ENCODE assay signal across 17 mouse cellular contexts in the genomic region with DNA sequence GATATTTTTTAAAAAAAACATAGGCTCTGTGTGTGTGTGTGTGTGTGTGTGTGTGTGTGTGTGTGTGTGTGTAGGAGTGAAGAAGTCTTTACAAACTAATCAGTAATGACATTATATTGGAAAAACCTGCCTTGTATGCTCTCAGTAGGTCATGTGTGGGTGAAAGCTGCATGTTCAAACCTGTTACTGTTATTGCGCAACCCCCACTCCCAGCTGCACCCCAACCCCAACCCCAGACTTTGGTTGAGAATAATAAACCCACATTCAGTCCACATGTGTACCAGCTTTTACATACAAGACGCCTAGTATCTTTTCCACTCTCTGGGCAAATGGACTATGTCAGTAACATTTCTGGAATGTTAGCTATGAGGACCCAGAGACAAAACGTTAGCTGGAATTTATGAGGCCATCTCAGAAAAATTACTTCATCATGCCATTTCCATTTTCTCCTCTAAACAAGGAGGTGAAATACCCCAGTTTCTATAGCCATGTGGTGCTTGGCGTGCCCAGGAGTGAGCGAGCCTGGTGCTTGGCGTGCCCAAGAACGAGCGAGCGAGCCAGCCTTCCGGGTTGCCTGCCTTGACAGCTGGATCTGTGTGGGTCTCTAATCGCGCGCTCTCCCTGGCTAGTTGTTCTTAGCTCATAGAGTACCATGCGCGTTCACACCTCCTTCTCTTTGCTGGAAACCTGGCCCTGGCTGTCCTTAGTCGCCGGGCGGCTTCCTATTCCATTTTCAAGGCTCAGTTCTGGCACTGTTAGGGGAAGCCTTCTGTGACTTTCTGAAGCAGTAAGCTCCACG. TPM values are rescaled to one million over a fixed set of nuclear protein-coding genes. Genes with fewer than 3 reads are reported as not detected.
DNase-seq lines count a peak whose midpoint lies in the region; ATAC-seq and TF ChIP-seq lines count a peak whose summit lies in the region.
"Had no signal": no experiment of that assay in that cellular context is flagged by ENCODE, and none has a peak within 500 bp of the region (broad histone marks: within the 10 kb centered on the region; RNA-seq: fewer than 3 reads in every experiment).

No protein-coding gene starts in this region.

- H3K27me3 ChIP-seq in heart, embryonic 13.5 days (replicated peaks), result no peaks in the 10 kb centered on the region
- no peaks in the 10 kb centered on the region for H3K27me3 ChIP-seq in heart, embryonic 11.5 days (ENCODE audit: control insufficient read depth, insufficient read depth, low read length)
- H3K27me3 ChIP-seq in C2C12 (ENCODE audit: control insufficient read depth, insufficient read depth, insufficient read length), result no peaks in the 10 kb centered on the region
- peaks cover 13% of the 10 kb centered on the region; the same call in 1 of the 2 replicates for H3K27me3 ChIP-seq in E14TG2a.4 (ENCODE audit: insufficient read depth, low read length)
- H3K27me3 ChIP-seq in hindbrain, postnatal 0 days (ENCODE audit: insufficient read depth, low read length), result no peaks in the 10 kb centered on the region
- H3K27me3 ChIP-seq: CH12.LX; hindbrain, embryonic 13.5 days; liver, embryonic 12.5 days had no signal

- no peaks in the 10 kb centered on the region for H3K79me2 ChIP-seq in C2C12 (ENCODE audit: control insufficient read depth, insufficient read depth)

- H3K4me1 ChIP-seq in heart, embryonic 13.5 days, result peaks cover 21% of the 10 kb centered on the region
- peaks cover 7% of the 10 kb centered on the region; the same call in 1 of the 2 replicates for H3K4me1 ChIP-seq in heart, embryonic 11.5 days (ENCODE audit: control insufficient read depth, insufficient read depth, low read length)
- H3K4me1 ChIP-seq in E14TG2a.4 (replicated peaks; ENCODE audit: low read depth, low read length), result peaks cover 11% of the 10 kb centered on the region
- no peaks in the 10 kb centered on the region for H3K4me1 ChIP-seq in hindbrain, postnatal 0 days (ENCODE audit: insufficient read depth, low read length)
- H3K4me1 ChIP-seq: hindbrain, embryonic 13.5 days; liver, embryonic 12.5 days; midbrain, embryonic 10.5 days had no signal

- H3K4me3 ChIP-seq in heart, embryonic 13.5 days, result peak overlapping the region; percentile 20
- no peak overlapping the region for H3K4me3 ChIP-seq in heart, embryonic 11.5 days (ENCODE audit: low read depth, low read length)
- H3K4me3 ChIP-seq in C2C12 (ENCODE audit: insufficient read depth, poor library complexity, severe bottlenecking) (no peak overlapping the region), E14TG2a.4 (replicated peaks; ENCODE audit: low read length) (peak overlapping the region; percentile 26; the same call in 1 of the 2 replicates)
- H3K4me3 ChIP-seq in hindbrain, postnatal 0 days (ENCODE audit: low read length), result no peak overlapping the region
- H3K4me3 ChIP-seq: erythroblast, embryonic 14.5 days; hindbrain, embryonic 13.5 days; liver, embryonic 12.5 days; midbrain, embryonic 10.5 days had no signal

- DNase-seq in heart, postnatal 4 days, result peak; percentile 39
- DNase-seq in hindbrain, postnatal 0 days (ENCODE audit: low spot score), result no peak
- DNase-seq: adrenal gland, adult 2 months; cerebellum, adult 2 months; gastrocnemius, postnatal 10 days; kidney, adult 9 months; right cerebral cortex, postnatal 25 days had no signal

- no peak for ATAC-seq in heart, embryonic 13.5 days (ENCODE audit: extremely low read depth, insufficient number of reproducible peaks, low FRiP score, low TSS enrichment)
- no peak for ATAC-seq in heart, embryonic 11.5 days (replicated peaks; ENCODE audit: insufficient number of reproducible peaks, low FRiP score, low TSS enrichment)
- ATAC-seq in megakaryocyte-erythroid progenitor cell, adult 5-6 weeks (replicated peaks; ENCODE audit: low FRiP score, low TSS enrichment, poor library complexity, severe bottlenecking), result no peak
- ATAC-seq in hindbrain, postnatal 0 days, result no peak
- ATAC-seq: liver, embryonic 12.5 days had no signal

- H3K27ac ChIP-seq in heart, embryonic 13.5 days (replicated peaks), result peak overlapping the region; percentile 66
- H3K27ac ChIP-seq in heart, embryonic 11.5 days (ENCODE audit: low read depth, low read length), result no peak overlapping the region
- H3K27ac ChIP-seq in hindbrain, postnatal 0 days, result no peak overlapping the region
- H3K27ac ChIP-seq: hindbrain, embryonic 13.5 days; liver, embryonic 12.5 days; midbrain, embryonic 10.5 days had no signal

- 0 out of 2 replicates have a peak overlapping the region, but pooled peaks have one; percentile 24 for H3K9ac ChIP-seq in heart, embryonic 13.5 days
- H3K9ac ChIP-seq in heart, embryonic 11.5 days (ENCODE audit: low read depth, low read length), result no peak overlapping the region
- H3K9ac ChIP-seq in hindbrain, postnatal 0 days (replicated peaks; ENCODE audit: low read length), result no peak overlapping the region
- H3K9ac ChIP-seq: hindbrain, embryonic 13.5 days; liver, embryonic 12.5 days had no signal

- H3K79me3 ChIP-seq in C2C12 (ENCODE audit: low read depth), result no peaks in the 10 kb centered on the region

- H3K36me3 ChIP-seq in heart, embryonic 13.5 days, result no peaks in the 10 kb centered on the region
- no peaks in the 10 kb centered on the region for H3K36me3 ChIP-seq in heart, embryonic 11.5 days (ENCODE audit: control insufficient read depth, insufficient read depth, low read length)
- H3K36me3 ChIP-seq in C2C12 (ENCODE audit: control insufficient read depth, insufficient read depth) (no peaks in the 10 kb centered on the region), E14TG2a.4 (ENCODE audit: insufficient read depth, low read length) (no peaks in the 10 kb centered on the region)
- no peaks in the 10 kb centered on the region for H3K36me3 ChIP-seq in hindbrain, postnatal 0 days (ENCODE audit: insufficient read depth, low read length)
- H3K36me3 ChIP-seq: hindbrain, embryonic 13.5 days; liver, embryonic 12.5 days; midbrain, embryonic 10.5 days had no signal

- H3K9me3 ChIP-seq in heart, embryonic 13.5 days, result no peaks in the 10 kb centered on the region
- H3K9me3 ChIP-seq in heart, embryonic 11.5 days (replicated peaks; ENCODE audit: control insufficient read depth, low read length), result no peaks in the 10 kb centered on the region
- no peaks in the 10 kb centered on the region for H3K9me3 ChIP-seq in E14TG2a.4 (ENCODE audit: low read length)
- H3K9me3 ChIP-seq in hindbrain, postnatal 0 days (ENCODE audit: low read length), result no peaks in the 10 kb centered on the region
- H3K9me3 ChIP-seq: hindbrain, embryonic 13.5 days; liver, embryonic 12.5 days; midbrain, embryonic 10.5 days had no signal

- TF ChIP-seq CTCF in C2C12 (IDR thresholded peaks at IDR 0.05; ENCODE audit: control insufficient read depth, insufficient read depth, insufficient read length) (no peak), E14TG2a.4 (conservative IDR thresholded peaks at IDR 0.05; ENCODE audit: low read length) (no peak)
- no peak for TF ChIP-seq CTCF in hindbrain, postnatal 0 days (IDR thresholded peaks at IDR 0.05; ENCODE audit: low read depth)

- peak overlapping the region; percentile 49 for H3K4me2 ChIP-seq in heart, embryonic 13.5 days
- no peak overlapping the region for H3K4me2 ChIP-seq in heart, embryonic 11.5 days
- no peak overlapping the region for H3K4me2 ChIP-seq in hindbrain, postnatal 0 days (ENCODE audit: low read depth, low read length)
- H3K4me2 ChIP-seq: hindbrain, embryonic 13.5 days; liver, embryonic 12.5 days had no signal

- WGBS in heart, embryonic 13.5 days, result 65% methylated on average over 19 of the region's 19 CpGs
- WGBS in heart, embryonic 11.5 days (ENCODE audit: insufficient replicate concordance), result 75% methylated on average over 19 of the region's 19 CpGs
- WGBS in hindbrain, postnatal 0 days, result 94% methylated on average over 19 of the region's 19 CpGs

- no peak overlapping the region for H3ac ChIP-seq in C2C12 (ENCODE audit: control insufficient read depth, insufficient read length, low read depth)

TF ChIP-seq in C2C12, 6 proteins besides CTCF, POLR2A, EP300 and RAD21:
- TF ChIP-seq USF1 (IDR thresholded peaks at IDR 0.05; ENCODE audit: low read depth) (no peak), FOSL1 (IDR thresholded peaks at IDR 0.05; ENCODE audit: insufficient read depth, low read length, poor library complexity, severe bottlenecking) (no peak), CEBPB (IDR thresholded peaks at IDR 0.05; ENCODE audit: low read depth) (peak; percentile 54)

RNA-seq across cellular contexts. Expression of a gene that starts 30.5 kb away (rescaled TPM):
- 8.4 and 9.2 TPM in 2 replicates for polyA plus RNA-seq in heart, embryonic 13.5 days (2015; fragmentation: Nextera tagmentation; extraction: Ambion mirVana)
- polyA plus RNA-seq in heart, embryonic 11.5 days (2014; fragmentation: Nextera tagmentation; extraction: Ambion mirVana), result 14.0 and 15.4 TPM in 2 replicates
- polyA plus RNA-seq in C2C12 (2012; fragmentation: generic; extraction: Trizol), result 11.2 TPM
- 100 to 1,000 TPM; 114 to 130 TPM for total RNA-seq in heart, postnatal 4 days (2021)
- total RNA-seq in megakaryocyte-erythroid progenitor cell, adult 5-6 weeks (2014; fragmentation: Nextera tagmentation), result 11.1 and 16.6 TPM in 2 replicates
- total RNA-seq in megakaryocyte-erythroid progenitor cell, adult 5-6 weeks (2017), result 11.5 and 11.7 TPM in 2 replicates
- 30.8 and 52.7 TPM in 2 replicates for total RNA-seq in hindbrain, postnatal 0 days (2014; rRNA removed)
- polyA plus RNA-seq in hindbrain, postnatal 0 days (2015; fragmentation: Nextera tagmentation; extraction: Ambion mirVana), result 7.7 and 8.0 TPM in 2 replicates

Comparison
In these comparisons a context has a peak if more than half of its experiments do, and no peak if none do; other contexts are left out.
1. H3K4me3 ChIP-seq: peak in heart, embryonic 13.5 days (single experiment) and E14TG2a.4 (single experiment); none in heart, embryonic 11.5 days (single experiment), C2C12 (single experiment) and hindbrain, postnatal 0 days (single experiment).